Mouse (Mus musculus): ENCODE measurements around the gene Cbarp.

DNA sequence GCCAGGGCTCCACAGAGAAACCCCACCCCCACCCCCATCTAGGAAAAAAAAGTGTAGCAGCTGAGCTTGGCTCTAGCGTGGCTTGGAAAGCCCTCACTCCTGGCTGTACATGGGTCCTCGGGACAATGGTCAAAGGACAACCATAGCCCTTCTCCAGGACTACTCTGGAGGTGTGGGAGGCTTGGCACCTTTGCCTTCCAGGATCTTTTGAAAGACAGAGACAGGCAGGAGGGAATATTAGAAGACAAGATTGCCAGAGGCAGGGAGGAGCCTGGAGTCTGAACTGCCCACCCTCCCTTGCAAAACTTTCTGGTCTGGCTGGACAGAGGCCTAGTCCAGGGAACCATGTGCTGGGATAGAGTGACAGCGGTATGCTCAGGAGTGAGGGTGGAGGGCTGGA lies 46.0 kb downstream of the Cbarp start:
- TF ChIP-seq CTCF (IDR thresholded peaks at IDR 0.05; ENCODE audit: low read depth, low read length) (no peak), GATA1 (IDR thresholded peaks at IDR 0.05; ENCODE audit: borderline replicate concordance, low read length) (no peak), TAL1 (conservative IDR thresholded peaks at IDR 0.05; ENCODE audit: low read depth, low read length) (no peak), POLR2AphosphoS5 (IDR thresholded peaks at IDR 0.05; ENCODE audit: insufficient replicate concordance, low read depth, low read length) (no peak), GATA2 (IDR thresholded peaks at IDR 0.05; ENCODE audit: borderline replicate concordance, low read depth, low read length) (no peak)

All from G1E (cell line).